Mouse (Mus musculus): ENCODE data around the gene Aldh1l1. TPM values are rescaled to one million over a fixed set of nuclear protein-coding genes. Genes with fewer than 3 reads are reported as not detected.

Gene Aldh1l1
- 0.53 TPM for total RNA-seq (2023)

GRCm38 (mm10) chr6:90486176-90486921 is at the start of gene Aldh1l1:
Gene Aldh1l1, plus strand, starts transcription at chr6:90486427.

DNA sequence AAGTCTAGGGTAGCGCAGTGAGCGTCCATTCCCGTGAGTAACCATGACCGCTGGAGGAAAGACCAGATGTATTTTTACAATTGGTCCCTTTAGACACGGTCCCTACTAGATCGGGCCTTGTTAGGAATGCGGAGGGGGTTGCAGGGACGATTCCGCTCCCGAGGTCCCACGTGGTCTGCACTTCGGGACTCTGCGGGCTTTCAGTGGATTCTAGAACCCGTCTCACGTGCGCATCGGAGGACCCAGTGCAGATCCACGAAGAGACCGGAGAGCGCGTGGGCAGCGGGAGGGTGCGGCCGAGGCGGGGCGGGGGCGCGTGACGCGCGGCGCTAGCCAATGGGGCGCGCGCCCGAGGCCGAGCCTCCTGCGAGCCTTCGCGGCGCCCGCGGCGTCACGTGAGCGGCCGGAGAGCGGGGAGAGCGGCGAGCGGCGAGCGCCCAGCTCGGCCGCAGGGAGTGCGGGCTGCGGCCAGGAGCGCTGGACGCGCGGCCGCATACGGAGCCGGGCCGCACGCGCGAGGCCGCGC is 24.0 kb upstream of the Aldh1l1 start, which contains the start of gene Klf15:
Klf15 (plus strand) TSS at position 396 of the 526 bp plus-strand sequence.

DNA sequence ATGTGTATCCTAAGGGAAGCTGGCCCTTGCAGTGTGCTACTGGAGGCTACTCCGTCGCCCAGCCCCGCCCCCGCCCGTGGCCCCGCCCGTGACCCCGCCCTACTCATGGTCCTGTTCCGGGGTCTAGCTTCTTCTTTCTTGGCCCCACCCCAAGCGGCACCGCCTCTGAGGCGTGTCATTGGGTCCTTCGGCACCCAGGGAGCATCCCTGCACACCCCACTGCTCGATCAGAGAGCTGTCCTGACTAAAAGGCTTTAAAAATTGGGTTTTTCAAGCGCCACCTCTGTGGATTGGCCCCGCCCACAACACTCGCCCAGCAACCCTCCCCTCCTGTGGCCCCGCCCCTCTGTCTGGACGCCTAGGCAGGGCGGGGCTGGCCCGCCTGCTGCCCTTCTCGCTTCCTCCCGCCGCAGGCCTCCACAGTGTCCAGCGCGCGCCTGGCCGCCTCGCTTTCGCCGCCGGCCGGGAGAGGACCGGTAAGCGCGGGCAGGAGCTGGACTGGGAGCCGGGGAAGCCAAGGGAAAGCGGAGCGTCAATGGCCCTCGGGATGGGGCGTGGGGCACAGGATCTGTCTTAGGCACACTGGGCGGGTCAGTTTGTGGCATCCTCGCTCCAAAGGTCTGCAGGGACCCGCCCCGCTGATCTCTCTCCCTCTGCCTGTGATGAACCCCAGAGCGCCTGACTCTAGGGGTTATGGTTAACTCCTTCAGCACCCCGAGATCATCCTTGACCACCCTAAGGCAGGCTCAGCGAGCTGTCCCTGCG is 118.5 kb downstream of the Aldh1l1 start, which contains the start of gene Slc41a3:
Slc41a3 (plus strand) TSS at position 193 of the 765 bp plus-strand sequence.

Other genes with a start within 250 kb of the Aldh1l1 start
- gene Vmn1r54, start 240.1 kb upstream of the Aldh1l1 start, total RNA-seq (2023) = not detected
- gene BC048671, start 185.2 kb upstream of the Aldh1l1 start, total RNA-seq (2023) = not detected
- 0.35 TPM for gene Chst13, start 161.2 kb upstream of the Aldh1l1 start, total RNA-seq (2023)
- gene Uroc1, start 153.1 kb upstream of the Aldh1l1 start, total RNA-seq (2023) = not detected
- 34.6 TPM for gene Zxdc, start 116.9 kb upstream of the Aldh1l1 start, total RNA-seq (2023)
- gene Cfap100, start 57.6 kb upstream of the Aldh1l1 start, total RNA-seq (2023) = not detected
- not detected for gene Klf15, start 23.9 kb upstream of the Aldh1l1 start, total RNA-seq (2023)
- 22.5 TPM for gene Slc41a3, start 118.3 kb downstream of the Aldh1l1 start, total RNA-seq (2023)